Mouse (Mus musculus): Measurements from ENCODE around the gene Ggnbp2. TPM values are rescaled to one million over a fixed set of nuclear protein-coding genes. Genes with fewer than 3 reads are reported as not detected.

Ggnbp2 gene
- polyA plus RNA-seq, 1 experiment = 522 TPM

DNA sequence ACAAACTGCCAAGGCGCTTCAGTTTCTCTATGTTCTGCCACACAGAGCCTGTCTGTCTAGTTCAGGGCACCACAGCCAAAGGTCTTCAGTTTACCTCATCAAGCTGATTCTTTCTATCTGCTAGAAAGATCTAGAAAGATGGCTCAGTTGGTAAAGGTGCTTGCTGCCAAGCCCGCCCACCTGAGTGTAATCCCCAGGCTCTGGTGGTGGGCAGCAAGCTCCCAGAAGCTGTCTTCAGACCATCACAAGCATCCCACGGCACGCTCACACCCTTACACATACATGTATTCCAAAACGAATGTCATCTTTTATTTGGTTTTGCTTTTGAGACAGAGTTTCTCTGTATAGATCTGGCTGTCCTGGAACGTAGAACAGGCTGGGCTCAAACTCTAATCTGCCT is 37.9 kb upstream of the Ggnbp2 start:
- TF ChIP-seq CTCF (IDR thresholded peaks at IDR 0.05; ENCODE audit: insufficient read depth, low read depth, low read length) = no peak
- no peak for TF ChIP-seq POLR2A (IDR thresholded peaks at IDR 0.05; ENCODE audit: insufficient read depth, low read depth, low read length)
- Histone ChIP-seq H3K27ac (ENCODE audit: insufficient read depth, low read depth, low read length) (no peak overlapping the region), H3K4me3 (ENCODE audit: insufficient read depth, low read depth, low read length) (no peak overlapping the region), H3K4me1 (ENCODE audit: control insufficient read depth, insufficient read depth, low read length) (no peaks in the 10 kb centered on the region)
- WGBS = 90% methylated on average over 6 of the region's 6 CpGs

DNA sequence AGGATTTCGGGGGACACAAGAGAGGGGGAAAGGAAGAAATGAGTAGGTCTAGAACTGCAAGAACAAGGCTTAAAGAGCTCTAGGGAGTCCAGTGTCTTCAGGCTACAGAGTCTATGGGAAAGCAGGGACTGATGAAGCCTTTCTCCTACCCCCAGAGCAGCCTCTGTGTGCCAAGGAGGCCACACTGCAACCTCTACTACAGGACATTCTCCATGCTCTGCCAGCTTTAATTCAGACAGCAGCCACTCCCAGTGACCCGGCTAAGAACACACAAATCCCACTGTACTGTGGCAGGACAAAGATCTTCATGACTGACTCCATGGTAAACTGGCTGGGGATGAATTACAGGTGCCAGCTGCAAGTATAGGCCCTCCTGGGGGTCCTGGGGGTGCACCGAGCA is 36.5 kb upstream of the Ggnbp2 start:
- 79% methylated on average over 3 of the region's 3 CpGs for WGBS
- Histone ChIP-seq H3K4me1 (ENCODE audit: control insufficient read depth, insufficient read depth, low read length) (no peaks in the 10 kb centered on the region), H3K4me3 (ENCODE audit: insufficient read depth, low read depth, low read length) (no peak overlapping the region), H3K27ac (ENCODE audit: insufficient read depth, low read depth, low read length) (no peak overlapping the region)
- no peak for TF ChIP-seq POLR2A (IDR thresholded peaks at IDR 0.05; ENCODE audit: insufficient read depth, low read depth, low read length)
- no peak for TF ChIP-seq CTCF (IDR thresholded peaks at IDR 0.05; ENCODE audit: insufficient read depth, low read depth, low read length)

DNA sequence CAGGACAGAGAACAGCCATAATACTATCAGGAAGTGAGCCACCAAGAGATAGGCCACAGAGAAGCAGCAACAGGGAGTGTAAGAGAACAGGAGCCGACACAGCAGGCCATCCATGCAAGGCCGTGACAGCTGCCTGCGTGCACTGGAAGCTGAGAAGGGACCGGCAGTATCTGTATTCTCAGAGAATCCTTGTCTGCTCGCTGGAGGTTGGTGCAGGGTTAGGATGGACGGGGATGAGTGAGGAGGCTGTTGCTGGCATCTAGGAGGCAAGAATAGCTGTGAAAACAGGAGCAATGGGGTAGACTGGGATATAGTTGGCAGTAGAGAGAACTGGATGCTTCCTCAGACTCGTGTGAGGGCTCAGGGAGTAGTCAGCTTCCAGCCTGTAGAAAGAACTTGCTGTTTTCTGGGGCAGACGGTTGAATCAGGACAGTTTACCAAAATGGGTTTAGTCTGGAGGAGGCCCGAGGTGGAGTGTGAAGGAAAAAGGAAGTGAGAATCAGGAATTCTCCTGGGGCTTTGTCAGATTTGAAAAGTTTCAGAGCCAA is 34.1 kb upstream of the Ggnbp2 start:
- 89% methylated on average over 9 of the region's 9 CpGs for WGBS
- no peak for TF ChIP-seq POLR2A (IDR thresholded peaks at IDR 0.05; ENCODE audit: insufficient read depth, low read depth, low read length)
- no peak for TF ChIP-seq CTCF (IDR thresholded peaks at IDR 0.05; ENCODE audit: insufficient read depth, low read depth, low read length)
- Histone ChIP-seq H3K27ac (ENCODE audit: insufficient read depth, low read depth, low read length) (no peak overlapping the region), H3K4me1 (ENCODE audit: control insufficient read depth, insufficient read depth, low read length) (no peaks in the 10 kb centered on the region), H3K4me3 (ENCODE audit: insufficient read depth, low read depth, low read length) (no peak overlapping the region)

DNA sequence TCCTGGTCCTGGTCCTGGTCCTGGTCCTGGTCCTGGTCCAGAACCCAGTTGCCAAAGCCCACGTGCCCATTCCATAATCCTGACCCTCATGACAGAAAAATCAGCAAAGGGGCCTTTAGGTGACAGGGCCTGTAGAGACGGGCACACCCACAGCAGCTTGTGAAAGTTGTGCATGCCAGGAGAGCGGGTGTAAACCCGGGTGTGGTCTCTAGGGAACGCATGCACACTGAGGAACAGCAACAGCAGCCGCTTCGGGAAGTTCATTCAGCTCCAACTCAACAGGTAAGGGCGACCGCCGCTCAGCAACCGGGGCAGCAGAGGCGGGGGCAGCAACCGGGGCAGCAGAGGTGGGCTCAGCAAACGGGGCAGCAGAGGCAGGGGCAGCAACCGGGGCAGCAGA is 22.5 kb upstream of the Ggnbp2 start:
- TF ChIP-seq POLR2A (IDR thresholded peaks at IDR 0.05; ENCODE audit: insufficient read depth, low read depth, low read length) (no peak), CTCF (IDR thresholded peaks at IDR 0.05; ENCODE audit: insufficient read depth, low read depth, low read length) (no peak)
- 89% methylated on average over 15 of the region's 15 CpGs for WGBS
- H3K27ac ChIP-seq (ENCODE audit: insufficient read depth, low read depth, low read length) = no peak overlapping the region
- no peak overlapping the region for H3K4me3 ChIP-seq (ENCODE audit: insufficient read depth, low read depth, low read length)
- no peaks in the 10 kb centered on the region for H3K4me1 ChIP-seq (ENCODE audit: control insufficient read depth, insufficient read depth, low read length)

DNA sequence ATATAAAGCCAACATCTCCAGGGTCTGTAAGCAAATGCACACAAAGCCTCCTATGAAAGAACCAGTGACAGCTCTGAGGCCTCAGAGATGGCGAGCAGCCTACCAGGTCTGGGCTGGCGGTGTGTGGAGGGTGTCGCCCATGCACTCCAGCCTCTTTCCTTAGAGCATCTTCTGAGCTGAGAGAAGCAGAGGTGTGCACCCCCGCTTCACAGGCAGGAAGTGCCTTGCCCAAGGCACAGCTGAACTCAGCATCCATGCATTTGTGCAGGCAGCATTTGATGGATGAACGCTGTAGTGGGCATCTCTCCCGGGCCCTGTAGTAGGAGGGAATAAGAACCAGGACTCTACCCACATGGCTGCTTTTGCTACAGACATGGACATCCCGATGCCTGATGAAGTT is 21.1 kb upstream of the Ggnbp2 start:
- H3K4me1 ChIP-seq (ENCODE audit: control insufficient read depth, insufficient read depth, low read length) = no peaks in the 10 kb centered on the region
- H3K27ac ChIP-seq (ENCODE audit: insufficient read depth, low read depth, low read length) = no peak overlapping the region
- H3K4me3 ChIP-seq (ENCODE audit: insufficient read depth, low read depth, low read length) = no peak overlapping the region
- WGBS = 94% methylated on average over 7 of the region's 7 CpGs
- TF ChIP-seq CTCF (IDR thresholded peaks at IDR 0.05; ENCODE audit: insufficient read depth, low read depth, low read length) (no peak), POLR2A (IDR thresholded peaks at IDR 0.05; ENCODE audit: insufficient read depth, low read depth, low read length) (no peak)

DNA sequence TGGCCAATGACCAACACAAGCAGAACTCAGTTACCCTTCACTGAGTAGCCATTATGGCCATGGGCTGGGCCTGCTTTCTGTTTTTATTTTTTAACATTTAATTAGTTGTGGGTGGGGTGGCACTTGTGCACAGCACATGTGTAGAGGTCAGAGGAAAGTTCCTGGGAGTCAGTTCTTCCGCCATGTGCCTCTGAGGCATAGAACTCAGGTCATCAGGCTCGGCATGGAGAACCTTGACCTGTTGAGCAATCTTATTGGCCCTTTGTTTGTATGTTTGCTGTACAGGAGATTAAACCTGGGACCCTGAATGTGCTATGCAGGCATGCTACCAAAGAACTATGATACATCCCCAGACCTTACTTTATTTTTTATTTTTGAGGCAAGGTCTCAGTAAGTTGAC is 18.9 kb upstream of the Ggnbp2 start:
- H3K4me3 ChIP-seq (ENCODE audit: insufficient read depth, low read depth, low read length) = no peak overlapping the region
- WGBS = 95% methylated on average over 2 of the region's 2 CpGs
- H3K4me1 ChIP-seq (ENCODE audit: control insufficient read depth, insufficient read depth, low read length) = no peaks in the 10 kb centered on the region
- TF ChIP-seq POLR2A (IDR thresholded peaks at IDR 0.05; ENCODE audit: insufficient read depth, low read depth, low read length) = no peak
- no peak for TF ChIP-seq CTCF (IDR thresholded peaks at IDR 0.05; ENCODE audit: insufficient read depth, low read depth, low read length)
- no peak overlapping the region for H3K27ac ChIP-seq (ENCODE audit: insufficient read depth, low read depth, low read length)

DNA sequence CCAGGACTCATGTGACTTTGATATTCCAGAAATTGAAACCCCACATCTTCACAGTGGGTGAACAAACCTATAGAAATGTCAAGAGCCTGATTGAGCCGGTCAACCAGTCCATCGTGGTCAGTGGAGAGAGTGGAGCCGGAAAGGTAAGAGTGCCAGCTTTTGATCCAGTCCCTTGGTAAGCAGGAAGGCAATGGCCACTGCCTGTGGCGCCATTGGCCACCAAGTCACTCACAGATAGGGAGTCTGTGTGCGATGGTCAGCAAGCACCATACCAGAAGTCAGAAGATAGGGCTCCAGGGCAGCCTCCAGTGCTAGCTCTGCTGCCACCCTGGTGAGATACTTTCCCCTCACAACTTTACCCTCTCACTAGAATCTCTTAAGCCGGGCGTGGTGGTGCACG is 17.4 kb upstream of the Ggnbp2 start:
- WGBS = 97% methylated on average over 8 of the region's 8 CpGs
- Histone ChIP-seq H3K4me1 (ENCODE audit: control insufficient read depth, insufficient read depth, low read length) (no peaks in the 10 kb centered on the region), H3K27ac (ENCODE audit: insufficient read depth, low read depth, low read length) (no peak overlapping the region), H3K4me3 (ENCODE audit: insufficient read depth, low read depth, low read length) (no peak overlapping the region)
- TF ChIP-seq POLR2A (IDR thresholded peaks at IDR 0.05; ENCODE audit: insufficient read depth, low read depth, low read length) = no peak
- TF ChIP-seq CTCF (IDR thresholded peaks at IDR 0.05; ENCODE audit: insufficient read depth, low read depth, low read length) = no peak

DNA sequence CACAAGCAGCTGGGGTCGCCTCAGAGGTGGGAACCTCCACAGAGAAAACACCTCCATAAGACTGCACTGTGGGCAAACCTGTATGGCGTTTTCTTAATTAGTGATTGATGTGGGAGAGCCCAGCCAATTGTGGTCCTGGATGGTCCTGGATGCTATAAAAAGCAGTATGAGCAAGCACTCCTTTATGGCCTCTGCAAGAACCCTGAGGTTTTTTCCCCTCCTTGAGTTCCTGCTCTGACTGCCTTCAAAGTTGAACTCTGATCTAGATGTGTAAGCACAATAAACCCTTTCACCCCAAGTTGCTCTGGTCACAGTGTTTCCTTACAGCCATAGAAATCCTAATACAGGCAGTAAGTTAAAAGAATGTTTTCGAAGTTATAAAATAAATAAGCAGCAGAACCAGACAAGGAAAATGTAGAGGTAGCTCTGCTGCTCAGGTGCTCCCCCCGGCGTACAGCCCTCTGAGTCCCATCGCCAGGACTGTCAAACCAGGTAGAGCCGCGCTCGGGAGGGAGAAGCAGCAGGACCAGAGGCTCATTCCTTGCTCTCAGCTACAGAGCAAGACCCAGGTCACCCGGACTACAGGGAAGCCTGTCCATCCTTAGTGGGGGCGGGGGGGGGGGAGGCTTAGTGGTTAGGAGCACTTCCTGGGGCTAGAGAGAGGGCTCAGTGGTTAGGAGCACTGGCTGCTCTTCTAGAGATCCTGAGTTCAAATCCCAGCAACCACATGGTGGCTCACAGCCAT is 16.3 kb upstream of the Ggnbp2 start:
- no peak overlapping the region for H3K27ac ChIP-seq (ENCODE audit: insufficient read depth, low read depth, low read length)
- no peaks in the 10 kb centered on the region for H3K4me1 ChIP-seq (ENCODE audit: control insufficient read depth, insufficient read depth, low read length)
- TF ChIP-seq CTCF (IDR thresholded peaks at IDR 0.05; ENCODE audit: insufficient read depth, low read depth, low read length) (no peak), POLR2A (IDR thresholded peaks at IDR 0.05; ENCODE audit: insufficient read depth, low read depth, low read length) (no peak)
- no peak overlapping the region for H3K4me3 ChIP-seq (ENCODE audit: insufficient read depth, low read depth, low read length)
- WGBS = 90% methylated on average over 11 of the region's 11 CpGs

DNA sequence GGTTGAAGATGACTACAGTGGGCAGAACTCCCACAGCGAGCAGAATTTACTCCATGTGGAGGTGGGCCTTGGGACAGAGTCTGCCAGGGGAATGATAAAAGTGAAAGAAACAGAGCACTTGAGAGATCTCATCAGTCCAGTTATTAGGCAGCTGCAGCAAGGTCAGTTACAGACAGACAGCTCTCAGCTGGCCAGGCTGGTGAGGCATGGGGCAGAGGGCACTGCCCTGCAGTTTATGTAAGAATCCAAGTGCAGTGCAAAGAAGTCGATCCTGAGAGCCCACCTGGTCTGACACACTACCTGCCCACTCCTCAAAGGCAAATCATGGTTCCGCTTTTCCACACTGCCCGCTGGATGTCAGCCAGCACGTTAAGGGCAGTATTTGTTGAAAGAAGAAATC is 15.6 kb upstream of the Ggnbp2 start:
- no peak overlapping the region for H3K27ac ChIP-seq (ENCODE audit: insufficient read depth, low read depth, low read length)
- H3K4me1 ChIP-seq (ENCODE audit: control insufficient read depth, insufficient read depth, low read length) = no peaks in the 10 kb centered on the region
- no peak overlapping the region for H3K4me3 ChIP-seq (ENCODE audit: insufficient read depth, low read depth, low read length)
- TF ChIP-seq POLR2A (IDR thresholded peaks at IDR 0.05; ENCODE audit: insufficient read depth, low read depth, low read length) (no peak), CTCF (IDR thresholded peaks at IDR 0.05; ENCODE audit: insufficient read depth, low read depth, low read length) (no peak)
- 91% methylated on average over 5 of the region's 5 CpGs for WGBS

Data from olfactory bulb, adult 2 months (tissue).